Mouse (Mus musculus) CH12.LX (cell line): Measurements from ENCODE around the gene Gpr68. TPM values are rescaled to one million over a fixed set of nuclear protein-coding genes. Genes with fewer than 3 reads are reported as not detected.

Experiments used
- DNase-seq: peaks from one replicate; pipeline ENCODE4 v3.0.0-alpha.2; 2013; ENCODE audit errors: extremely low read depth
- H3K27ac ChIP-seq: 2 replicates; pipeline ENCODE4 v1.5.1; 2012; ENCODE audit warnings: low read depth, mild to moderate bottlenecking, control low read depth, moderate library complexity; ENCODE audit not compliant: insufficient read depth
- H3K27me3 ChIP-seq: replicated peaks from 2 replicates; pipeline ENCODE3; 2012; ENCODE audit warnings: inconsistent platforms
- H3K36me3 ChIP-seq, 2 experiments: replicated peaks in 1 of 2; 2 replicates each; pipeline versions ENCODE3 to v1.6.1; 2012; ENCODE audit warnings: inconsistent platforms in 1 of 2, low read length in 1 of 2, mild to moderate bottlenecking in 1 of 2, mixed read lengths in 1 of 2, moderate library complexity in 1 of 2; ENCODE audit not compliant: control insufficient read depth in 1 of 2, insufficient read depth in 1 of 2
- H3K4me1 ChIP-seq, 2 experiments: 2 replicates each; pipeline ENCODE4 v1.6.1; 2012; ENCODE audit warnings: inconsistent platforms in 1 of 2, moderate library complexity in 1 of 2; ENCODE audit not compliant: insufficient read depth in 2 of 2, control insufficient read depth in 1 of 2
- H3K4me2 ChIP-seq: 2 replicates; pipeline ENCODE4 v1.6.1; 2012; ENCODE audit warnings: low read depth, mild to moderate bottlenecking, control low read depth; ENCODE audit not compliant: poor library complexity, insufficient read depth, severe bottlenecking
- H3K4me3 ChIP-seq, 3 experiments: fragments of 150-350 bp in 1 of 3; sonication (generic) in 1 of 3; replicated peaks in 1 of 3; 2 replicates each; pipeline versions ENCODE3 to v1.5.1; 2011 to 2012; ENCODE audit warnings: low read depth in 2 of 3, low read length in 2 of 3, mild to moderate bottlenecking in 2 of 3, moderate library complexity in 2 of 3, control low read depth in 1 of 3, improper control_type of control experiment in 1 of 3, inconsistent platforms in 1 of 3, mixed read lengths in 1 of 3; ENCODE audit not compliant: poor library complexity in 1 of 3
- H3K79me2 ChIP-seq: replicated peaks from 2 replicates; pipeline ENCODE4 v1.6.1; 2012; ENCODE audit warnings: mild to moderate bottlenecking, moderate library complexity; ENCODE audit not compliant: control insufficient read depth, poor library complexity, insufficient read depth, severe bottlenecking; ENCODE audit errors: extremely low read depth
- H3K9ac ChIP-seq: 2 replicates; pipeline ENCODE4 v1.6.1; 2012; ENCODE audit warnings: low read depth, mild to moderate bottlenecking, control low read depth, moderate library complexity; ENCODE audit not compliant: insufficient read depth
- H3K9me3 ChIP-seq: replicated peaks from 2 replicates; pipeline ENCODE3; 2012; ENCODE audit warnings: low read length, inconsistent platforms, mixed read lengths
- CHD1 ChIP-seq: IDR thresholded peaks from 2 replicates; pipeline ENCODE4 v1.6.1; 2012; ENCODE audit warnings: low read depth, low read length, improper control_type of control experiment, inconsistent platforms
- CTCF ChIP-seq, 2 experiments: IDR thresholded peaks in 1 of 2; conservative IDR thresholded peaks in 1 of 2; 2 replicates each; pipeline ENCODE4 v1.5.1; 2011 to 2012; ENCODE audit warnings: low read depth in 2 of 2, low read length in 2 of 2, improper control_type of control experiment in 1 of 2, inconsistent platforms in 1 of 2, mild to moderate bottlenecking in 1 of 2, moderate library complexity in 1 of 2
- E2F4 ChIP-seq: IDR thresholded peaks from 2 replicates; pipeline ENCODE4 v1.6.1; 2011; ENCODE audit warnings: low read depth, low read length, improper control_type of control experiment; ENCODE audit not compliant: insufficient replicate concordance
- EP300 ChIP-seq: IDR thresholded peaks from 2 replicates; pipeline ENCODE4 v1.6.1; 2011; ENCODE audit warnings: low read length, improper control_type of control experiment
- GABPA ChIP-seq: IDR thresholded peaks from 2 replicates; pipeline ENCODE4 v1.6.1; 2012; ENCODE audit warnings: low read depth, low read length, improper control_type of control experiment, inconsistent platforms; ENCODE audit not compliant: insufficient replicate concordance
- HCFC1 ChIP-seq: IDR thresholded peaks from 2 replicates; pipeline ENCODE4 v1.6.1; 2012; ENCODE audit warnings: low read depth, mild to moderate bottlenecking, inconsistent platforms, low read length, improper control_type of control experiment
- IRF4 ChIP-seq: IDR thresholded peaks from 2 replicates; pipeline ENCODE4 v1.6.1; 2014; ENCODE audit warnings: low read depth, mild to moderate bottlenecking, inconsistent platforms, low read length, improper control_type of control experiment
- JUND ChIP-seq: conservative IDR thresholded peaks from 2 replicates; pipeline ENCODE4 v1.6.1; 2011; ENCODE audit warnings: low read depth, low read length, improper control_type of control experiment
- KAT2A ChIP-seq: IDR thresholded peaks from 2 replicates; pipeline ENCODE4 v1.6.1; 2012; ENCODE audit warnings: low read length, improper control_type of control experiment, inconsistent platforms; ENCODE audit not compliant: insufficient replicate concordance
- MEF2A ChIP-seq: IDR thresholded peaks from 2 replicates; pipeline ENCODE4 v1.6.1; 2014; ENCODE audit warnings: low read depth, mild to moderate bottlenecking, inconsistent platforms, low read length, improper control_type of control experiment, borderline replicate concordance
- MXI1 ChIP-seq: IDR thresholded peaks from 2 replicates; pipeline ENCODE4 v1.6.1; 2011; ENCODE audit warnings: mild to moderate bottlenecking, low read depth, low read length, improper control_type of control experiment
- NELFE ChIP-seq: IDR thresholded peaks from 2 replicates; pipeline ENCODE4 v1.6.1; 2011; ENCODE audit warnings: low read depth, low read length, improper control_type of control experiment
- NRF1 ChIP-seq: IDR thresholded peaks from 2 replicates; pipeline ENCODE4 v1.6.1; 2014; ENCODE audit warnings: low read depth, mild to moderate bottlenecking, inconsistent platforms, low read length, improper control_type of control experiment, moderate library complexity
- PAX5 ChIP-seq: IDR thresholded peaks from 2 replicates; pipeline ENCODE4 v1.6.1; 2012; ENCODE audit warnings: low read length, inconsistent platforms, mixed read lengths
- POLR2AphosphoS2 ChIP-seq: IDR thresholded peaks from 2 replicates; pipeline ENCODE4 v1.6.1; 2011; ENCODE audit warnings: low read depth, low read length, improper control_type of control experiment
- RAD21 ChIP-seq: IDR thresholded peaks from 2 replicates; pipeline ENCODE4 v1.6.1; 2011; ENCODE audit warnings: low read depth, mild to moderate bottlenecking, low read length, improper control_type of control experiment, moderate library complexity
- RCOR1 ChIP-seq: conservative IDR thresholded peaks from 2 replicates; pipeline ENCODE4 v1.6.1; 2012; ENCODE audit warnings: low read depth, mild to moderate bottlenecking, inconsistent platforms, low read length, improper control_type of control experiment
- SIN3A ChIP-seq: IDR thresholded peaks from 2 replicates; pipeline ENCODE4 v1.6.1; 2012; ENCODE audit warnings: low read length, improper control_type of control experiment, inconsistent platforms
- TCF12 ChIP-seq: IDR thresholded peaks from 2 replicates; pipeline ENCODE4 v1.6.1; 2014; ENCODE audit warnings: low read depth, mild to moderate bottlenecking, inconsistent platforms, low read length, improper control_type of control experiment
- UBTF ChIP-seq: IDR thresholded peaks from 2 replicates; pipeline ENCODE4 v1.6.1; 2012; ENCODE audit warnings: low read depth, mild to moderate bottlenecking, inconsistent platforms, low read length, improper control_type of control experiment, moderate library complexity
- USF1 ChIP-seq: IDR thresholded peaks from 2 replicates; pipeline ENCODE4 v1.6.1; 2014; ENCODE audit warnings: low read depth, mild to moderate bottlenecking, inconsistent platforms, low read length, improper control_type of control experiment
- USF2 ChIP-seq: conservative IDR thresholded peaks from 2 replicates; pipeline ENCODE4 v1.6.1; 2011; ENCODE audit warnings: low read depth, low read length, improper control_type of control experiment
- ZNF384 ChIP-seq: IDR thresholded peaks from 2 replicates; pipeline ENCODE4 v1.6.1; 2012; ENCODE audit warnings: low read depth, low read length, improper control_type of control experiment, inconsistent platforms
- dilution Hi-C: fragments of 300-500 bp; cut with MboI; formaldehyde crosslinking; loops from 2 replicates; pipeline ENCODE4 v1.14.3; 2020; ENCODE audit warnings: low sequenced_read_pairs; ENCODE audit not compliant: extremely low pct_unique_long_range_greater_than_20kb, extremely low pct_ligation_motif_present
- in situ Hi-C: fragments of 300-500 bp; cut with MboI; formaldehyde crosslinking; loops from 3 replicates; pipeline ENCODE4 v1.14.3; 2019; ENCODE audit warnings: low sequenced_read_pairs, low pct_ligation_motif_present, low pct_unique_long_range_greater_than_20kb, mixed read lengths
- polyA plus RNA-seq: library from polyadenylated mRNA; unstranded; fragments of >175 nt; gene quantifications from 2 replicates; pipeline ENCODE4 v1.2.1, GENCODE M21; 2012; ENCODE audit warnings: low read depth; ENCODE audit not compliant: insufficient read length
- total RNA-seq, 2 experiments: library from RNA; depleted of rRNA; stranded (reverse); fragments of 300-350 nt in 1 of 2; fragments of >200 nt in 1 of 2; gene quantifications; 2 replicates each; pipeline ENCODE4 v1.2.3; 2012 to 2014

Gpr68 gene
- total and polyA plus RNA-seq, 3 experiments = 1.2 to 4.2 (median 1.5) TPM

- no peak overlapping the region for H3K4me3 ChIP-seq
Measured at GRCm38 (mm10) chr12:100875553-100875952, 32.4 kb downstream of the Gpr68 start.

GRCm38 (mm10) chr12:100873612-100874011, 34.4 kb downstream of the Gpr68 start:
- H3K36me3 ChIP-seq = peaks cover 0 to 59% of the 10 kb centered on the region in 2 experiments
- TF ChIP-seq KAT2A (no peak), USF1 (no peak), SIN3A (no peak), JUND (no peak), ZNF384 (no peak), NRF1 (no peak), GABPA (no peak), USF2 (no peak), PAX5 (no peak), RAD21 (no peak), TCF12 (no peak), CHD1 (no peak), MEF2A (no peak), MXI1 (no peak), IRF4 (no peak), RCOR1 (no peak)
- H3K27me3 ChIP-seq = no peaks in the 10 kb centered on the region
- no peak overlapping the region for H3K4me2 ChIP-seq
- H3K27ac ChIP-seq = no peak overlapping the region
- no peak for DNase-seq
- no peaks in the 10 kb centered on the region for H3K79me2 ChIP-seq
- H3K4me1 ChIP-seq = peaks cover 2 to 32% of the 10 kb centered on the region in 2 experiments; a peak in 3 of 4 replicates
- no peak overlapping the region for H3K4me3 ChIP-seq
- H3K9ac ChIP-seq = no peak overlapping the region
- in situ Hi-C loops (no loop called here), dilution Hi-C loops (no loop called here)
- peaks cover 8% of the 10 kb centered on the region for H3K9me3 ChIP-seq

More at GRCm38 (mm10) chr12:100875553-100875952, 32.4 kb downstream of the Gpr68 start:
- TF ChIP-seq EP300 (no peak), CTCF (conservative IDR thresholded peaks at IDR 0.05 in 1 of 2, IDR thresholded peaks at IDR 0.05 in 1 of 2; ENCODE audit: low read depth in 2 of 2, low read length in 2 of 2) (no peak), HCFC1 (no peak), UBTF (no peak), SIN3A (no peak), KAT2A (no peak), USF1 (no peak), USF2 (no peak), MXI1 (no peak), RAD21 (no peak), CHD1 (no peak), E2F4 (no peak), NELFE (no peak), POLR2AphosphoS2 (no peak), GABPA (no peak)
- TF ChIP-seq, all 38 proteins: peak for 0
- in situ Hi-C loops (no loop called here), dilution Hi-C loops (no loop called here)
- H3K4me1 ChIP-seq = peaks cover 5 to 39% of the 10 kb centered on the region in 2 experiments; a peak in 3 of 4 replicates
- H3K9me3 ChIP-seq = no peaks in the 10 kb centered on the region
- no peak overlapping the region for H3K9ac ChIP-seq
- H3K27ac ChIP-seq = no peak overlapping the region
- DNase-seq = no peak
- H3K36me3 ChIP-seq = peaks cover 0 to 46% of the 10 kb centered on the region in 2 experiments
- no peaks in the 10 kb centered on the region for H3K79me2 ChIP-seq
- H3K4me2 ChIP-seq = no peak overlapping the region
- no peaks in the 10 kb centered on the region for H3K27me3 ChIP-seq
